Mouse (Mus musculus) CD4-positive, CD25-positive, alpha-beta regulatory T cell (primary cell): Measurements from ENCODE around the gene Arl13a. TPM values are rescaled to one million over a fixed set of nuclear protein-coding genes. Genes with fewer than 3 reads are reported as not detected.

Experiments
- polyA plus RNA-seq: library from polyadenylated mRNA; unstranded; fragments of 100-300 nt; shearing (Covaris generic); gene quantifications from one replicate; pipeline ENCODE4 v1.2.1, GENCODE M21; 2017

The Arl13a gene
- not detected for polyA plus RNA-seq

GRCm38 (mm10) chrX:134187201-134187600 lies at the start of gene Arl13a:
Arl13a (plus strand) TSS chrX:134187501.

DNA sequence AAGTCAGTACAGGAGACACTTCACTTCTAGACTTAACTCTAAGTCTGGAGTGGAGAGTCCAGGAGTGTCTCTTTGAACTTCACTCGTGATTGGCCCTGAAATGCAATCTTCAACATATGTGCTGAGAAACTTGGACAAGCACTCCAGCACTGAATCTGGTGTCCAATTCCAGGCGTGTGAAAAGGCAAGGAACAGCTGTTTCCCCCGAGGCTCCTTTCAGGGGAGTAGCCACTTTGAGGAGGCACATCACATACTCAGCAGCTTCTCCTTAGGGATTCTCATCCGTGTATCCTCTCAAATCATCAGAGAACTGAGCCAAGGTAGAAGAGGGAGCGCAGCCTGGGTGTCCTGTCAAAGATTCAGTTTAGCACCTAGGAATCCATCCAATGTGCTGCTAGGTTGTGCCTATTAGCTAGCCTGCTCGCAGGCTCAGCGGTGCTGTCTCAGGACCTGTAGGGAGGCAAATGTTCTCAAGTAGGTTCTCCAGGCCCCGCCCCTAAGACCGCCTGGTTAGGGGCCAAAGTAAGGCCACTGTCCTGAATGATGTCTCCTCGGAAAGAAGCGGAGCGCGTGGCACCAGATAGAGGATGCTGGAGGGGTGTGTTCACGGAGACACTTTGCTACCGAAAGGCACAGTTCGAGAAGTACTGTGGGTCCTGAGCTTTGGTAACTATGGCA lies 25.1 kb upstream of the Arl13a start, which contains the start of gene Xkrx:
Xkrx (minus strand) TSS at position 34 of the 678 bp plus-strand sequence.

GRCm38 (mm10) chrX:134221856-134222255 lies 34.6 kb downstream of the Arl13a start, which contains the start of gene Nox1:
Nox1 (minus strand) TSS chrX:134221956.

Other genes with a start within 250 kb of the Arl13a start
- gene Sytl4, start 205.7 kb upstream of the Arl13a start, polyA plus RNA-seq, result 0.47 TPM
- 48.9 TPM for gene Cstf2, start 128.3 kb upstream of the Arl13a start, polyA plus RNA-seq
- 6.7 TPM for gene Xkrx, start 25.4 kb upstream of the Arl13a start, polyA plus RNA-seq
- gene Nox1, start 34.5 kb downstream of the Arl13a start, polyA plus RNA-seq, result 0.72 TPM
- 29.7 TPM for gene Trmt2b, start 89.5 kb downstream of the Arl13a start, polyA plus RNA-seq
- gene Tmem35a, start 107.7 kb downstream of the Arl13a start, polyA plus RNA-seq, result 0.30 TPM
- gene Cenpi, start 120.6 kb downstream of the Arl13a start, polyA plus RNA-seq, result 1.2 TPM
- gene Drp2, start 217.1 kb downstream of the Arl13a start, polyA plus RNA-seq, result 0.04 TPM